Mouse (Mus musculus) kidney, postnatal 14 days (tissue): ENCODE results near the gene Gtpbp10.

Source experiments
- DNase-seq: peaks from one replicate; pipeline ENCODE4 v3.0.0; 2022; ENCODE audit warnings: mixed read lengths

Gtpbp10 gene

DNA sequence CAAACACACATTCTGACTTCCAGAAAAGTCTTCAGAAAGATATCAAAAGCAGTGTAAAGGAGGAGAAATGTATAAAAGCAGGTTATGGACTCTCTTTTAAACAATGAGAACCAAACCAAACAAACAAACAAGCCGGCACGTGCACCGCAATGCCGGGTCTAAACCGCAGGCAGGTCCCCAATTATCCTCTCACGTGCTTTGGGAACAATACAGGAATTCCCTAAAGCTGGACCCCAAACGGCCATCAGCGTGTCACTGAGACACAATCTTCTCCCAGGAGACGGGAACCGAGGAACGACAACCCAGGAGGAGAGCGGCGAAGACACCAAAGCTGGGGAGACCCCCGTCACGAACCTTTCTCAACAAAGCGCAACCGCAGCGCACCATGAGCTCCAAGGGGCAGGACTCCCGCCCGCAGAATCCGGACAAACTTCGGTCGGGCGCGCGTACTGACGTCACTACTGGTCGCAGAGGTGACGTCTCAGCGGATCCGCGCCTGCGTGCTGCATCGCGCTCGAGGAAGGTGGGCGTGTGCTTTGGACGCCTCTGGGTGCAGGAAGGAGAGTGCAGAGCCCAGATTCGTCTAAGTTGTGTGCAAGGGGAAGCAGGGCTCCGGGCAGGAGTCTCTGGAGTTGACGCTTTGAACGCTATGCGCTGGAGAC is at the start of gene Gtpbp10:
Gene Gtpbp10 (minus strand): TSS at position 460 of the 662 bp plus-strand sequence.
- peak; percentile 93 for DNase-seq

DNA sequence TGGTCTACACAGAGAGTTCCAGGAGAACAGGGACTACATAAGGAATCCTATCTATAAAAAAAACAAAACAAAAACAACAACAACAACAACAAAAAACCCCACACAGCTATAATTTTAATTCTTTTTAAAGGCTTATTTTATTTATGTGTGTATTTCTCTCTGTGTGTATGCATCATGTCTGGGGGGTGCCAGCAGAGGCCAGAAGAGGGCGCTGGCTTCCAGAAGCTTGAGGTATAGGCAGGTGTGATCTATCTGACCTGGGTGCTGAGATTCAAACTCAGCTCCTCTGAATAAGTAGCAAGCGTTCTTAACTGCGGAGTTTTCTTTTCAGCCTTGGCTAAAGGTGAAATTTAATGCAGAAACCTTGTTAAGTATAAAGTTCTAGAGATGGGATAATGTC is 28.3 kb upstream of the Gtpbp10 start:
- DNase-seq = no peak

GRCm38 (mm10) chr5:5573749-5574317 is 14.5 kb upstream of the Gtpbp10 start, which contains the start of gene Gm8773:
Gene Gm8773 (plus strand): TSS chr5:5573799.
- peak; percentile 13 for DNase-seq

GRCm38 (mm10) chr5:5562435-5562834 is 3.1 kb upstream of the Gtpbp10 start:
- DNase-seq = no peak

GRCm38 (mm10) chr5:5561041-5561706 is 1.8 kb upstream of the Gtpbp10 start:
- DNase-seq = no peak

GRCm38 (mm10) chr5:5559798-5560197 is 460 bp upstream of the Gtpbp10 start:
- no peak for DNase-seq

GRCm38 (mm10) chr5:5551110-5551509 is 8.2 kb downstream of the Gtpbp10 start:
- DNase-seq = no peak

GRCm38 (mm10) chr5:5540385-5540784 is 19.0 kb downstream of the Gtpbp10 start:
- no peak for DNase-seq

DNA sequence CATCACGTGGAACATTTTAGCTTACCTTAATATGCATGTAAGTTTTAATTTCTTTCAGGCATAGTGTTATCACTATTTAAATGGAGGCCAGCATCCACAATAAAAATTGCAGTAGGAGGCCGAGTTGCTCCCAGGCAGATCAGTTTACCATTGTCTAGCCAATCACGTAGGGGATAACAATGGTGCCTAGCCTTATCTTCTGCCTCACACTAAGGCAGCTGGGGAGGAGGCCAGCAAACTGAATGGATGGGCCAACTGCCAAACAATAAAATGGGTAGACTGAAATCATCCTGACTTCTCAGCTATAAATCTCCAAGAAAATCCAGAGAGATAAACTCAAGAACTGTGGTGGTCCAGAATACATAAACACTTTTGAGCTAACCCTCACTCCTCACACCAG is 19.6 kb downstream of the Gtpbp10 start:
- no peak for DNase-seq

DNA sequence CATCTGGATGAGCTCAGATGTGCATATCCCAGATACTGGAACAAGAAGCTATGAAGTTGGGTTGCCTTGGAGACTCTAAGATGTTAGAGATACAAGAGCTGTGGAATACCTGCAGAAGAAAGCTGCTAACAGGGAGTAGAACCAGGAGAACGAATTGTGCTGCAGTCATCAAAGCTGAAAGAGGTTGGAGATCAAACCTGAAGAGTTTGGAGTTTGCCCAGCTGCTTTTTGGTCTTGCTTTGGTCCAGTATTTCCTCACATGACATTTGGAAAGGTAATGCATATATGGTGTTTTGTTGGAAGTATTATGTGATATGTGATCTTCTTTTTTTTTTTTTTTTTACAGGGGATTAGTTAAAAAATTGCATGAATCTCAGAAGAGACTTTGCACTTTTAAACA is 23.2 kb downstream of the Gtpbp10 start:
- DNase-seq = no peak

DNA sequence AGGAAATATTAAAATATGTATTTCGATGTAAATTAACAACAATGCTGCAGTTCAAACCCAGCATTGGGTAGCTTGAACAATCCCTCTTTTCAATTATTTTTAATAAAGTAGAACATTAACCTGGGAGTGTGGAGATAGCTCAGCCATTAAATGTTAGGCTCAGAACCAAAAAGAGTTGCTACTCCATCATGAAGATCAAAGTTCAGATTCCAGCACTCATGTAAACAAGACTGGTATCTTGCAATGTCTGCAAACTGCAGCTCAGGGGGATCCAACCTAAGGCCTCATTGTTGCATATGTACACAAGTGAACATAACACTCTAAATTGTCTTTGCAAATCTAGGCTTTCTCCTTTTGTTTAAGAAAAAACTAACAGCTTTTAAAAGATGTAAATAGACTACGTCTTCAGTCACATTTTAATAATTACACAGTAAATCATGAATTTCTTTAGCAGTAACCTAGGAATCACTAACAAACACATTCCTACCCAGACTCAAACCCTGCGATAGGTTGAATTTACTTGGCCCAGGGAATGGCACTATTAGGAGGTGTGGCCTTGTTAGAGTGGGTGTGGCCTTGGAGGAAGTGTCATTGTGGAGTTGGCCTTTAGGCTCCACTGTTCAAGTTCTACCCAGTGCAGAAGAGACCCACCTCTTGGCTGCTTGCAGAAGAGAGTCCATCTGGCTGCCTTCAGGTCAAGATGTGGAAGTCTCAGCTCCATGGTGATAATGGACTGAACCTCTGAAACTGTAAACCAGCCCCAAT is 25.5 kb downstream of the Gtpbp10 start:
- DNase-seq = peak; percentile 45

DNA sequence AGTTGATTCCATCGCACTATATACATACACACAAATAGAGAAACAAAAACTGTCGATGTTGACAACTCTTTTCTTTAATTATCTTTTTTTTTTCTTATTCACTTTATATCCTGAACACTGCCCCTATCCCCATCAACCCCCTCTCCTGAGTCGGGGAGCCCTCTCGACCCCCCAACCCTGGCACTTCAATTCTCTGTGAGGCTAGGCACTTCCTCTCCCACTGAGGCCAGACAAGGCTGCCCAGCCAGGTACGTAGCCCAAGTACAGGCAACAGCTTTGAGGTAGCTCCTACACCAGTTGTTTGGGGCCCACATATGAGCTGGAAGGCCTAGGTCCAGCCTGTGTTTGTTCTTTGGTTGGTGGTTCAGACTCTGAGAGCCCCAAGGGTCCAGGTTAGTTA is 43.9 kb downstream of the Gtpbp10 start:
- no peak for DNase-seq

- peak; percentile 98 for DNase-seq
Measured at GRCm38 (mm10) chr5:5514196-5515076, 44.9 kb downstream of the Gtpbp10 start, which contains the start of gene Cldn12. Gene Cldn12 (minus strand): TSS chr5:5514958.

GRCm38 (mm10) chr5:5511401-5511800 is 47.9 kb downstream of the Gtpbp10 start:
- no peak for DNase-seq

DNA sequence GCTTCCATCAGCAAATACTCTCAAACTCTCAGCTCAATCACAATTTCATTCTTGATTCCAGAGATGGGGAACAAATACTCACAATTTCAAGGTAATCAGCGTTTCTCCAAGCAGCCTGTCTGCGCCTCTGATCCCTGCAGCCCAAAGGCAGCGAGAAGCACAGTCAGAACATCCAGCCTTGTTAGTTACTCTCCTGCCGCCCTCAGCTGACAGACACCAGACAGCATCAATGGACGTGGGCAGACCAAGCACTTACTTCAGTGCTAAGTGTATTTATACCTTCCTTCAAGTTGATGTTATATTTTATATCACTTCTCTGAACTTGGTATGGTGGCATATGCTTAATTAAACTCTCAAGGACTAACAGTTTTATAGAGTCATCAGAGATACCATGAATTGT is 48.3 kb downstream of the Gtpbp10 start:
- DNase-seq = no peak

DNA sequence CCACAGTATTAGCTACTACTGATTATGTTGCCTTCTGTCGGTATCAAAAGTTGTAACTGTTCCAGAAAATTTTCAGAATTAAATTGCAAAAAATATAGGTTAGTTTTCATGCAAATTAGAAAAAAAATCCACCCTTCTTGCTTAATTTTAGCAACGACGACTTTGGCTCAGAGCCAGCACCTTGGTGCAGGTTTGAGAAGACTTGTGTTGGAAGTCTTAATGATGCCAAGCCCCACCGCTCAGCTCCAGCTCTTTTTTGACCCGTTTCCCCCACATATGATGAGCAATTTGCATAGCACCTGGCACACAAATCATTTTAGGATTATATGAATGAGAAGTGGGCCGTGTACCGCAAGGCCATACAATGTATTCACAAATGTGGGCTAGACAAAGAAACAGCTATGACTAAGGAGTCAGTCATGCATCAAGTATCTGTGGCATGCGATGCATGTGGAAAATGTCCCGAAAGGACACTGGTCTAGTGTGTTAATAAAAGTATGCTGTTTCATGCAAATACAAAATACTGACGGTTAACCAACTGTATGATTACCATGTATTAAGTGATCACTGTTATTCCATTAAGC is 48.9 kb downstream of the Gtpbp10 start:
- peak; percentile 18 for DNase-seq

DNA sequence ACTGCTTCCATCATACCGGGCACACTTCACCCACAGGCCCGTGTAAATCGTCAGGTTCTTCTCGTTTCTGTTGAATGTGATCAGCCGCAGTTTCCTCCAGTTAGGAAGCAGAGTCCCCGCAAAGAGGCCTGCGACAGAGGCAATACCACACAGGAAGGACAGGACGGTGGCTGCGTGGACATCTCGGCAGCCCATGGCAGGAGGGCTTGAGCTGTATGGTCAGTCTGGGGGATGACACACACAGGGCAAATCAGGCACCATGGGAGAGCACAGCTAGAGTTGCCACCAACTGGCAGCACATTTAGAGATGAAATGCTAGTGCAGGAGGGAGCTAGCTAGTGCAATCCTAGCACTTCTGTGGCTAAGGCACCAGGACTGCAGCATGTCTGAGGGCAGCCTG is 51.1 kb downstream of the Gtpbp10 start:
- no peak for DNase-seq

DNA sequence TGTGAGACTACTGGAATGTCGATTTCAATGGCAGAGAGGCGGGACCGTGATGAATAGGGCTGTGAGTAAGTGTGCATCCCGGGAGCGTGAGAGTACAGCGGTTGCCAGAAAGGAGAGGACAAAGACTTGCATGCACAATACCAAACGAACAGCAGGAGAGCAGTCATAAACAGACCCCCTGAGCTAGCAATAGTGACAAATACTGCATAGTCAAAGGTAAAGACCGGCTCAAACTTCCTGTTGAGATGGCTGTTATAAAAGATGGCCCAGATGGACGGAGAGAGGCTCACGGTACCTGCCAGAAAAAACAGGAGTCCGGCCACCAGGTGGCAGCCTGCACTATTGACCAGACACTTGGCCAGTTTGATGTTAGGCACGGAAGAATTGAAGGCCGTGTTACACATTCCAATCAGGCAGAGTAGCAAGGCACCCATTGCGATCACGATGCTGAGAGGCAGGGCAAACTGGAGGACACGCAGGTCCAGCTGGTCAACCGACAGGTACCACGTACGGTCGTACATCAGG is 51.6 kb downstream of the Gtpbp10 start:
- peak; percentile 75 for DNase-seq

DNA sequence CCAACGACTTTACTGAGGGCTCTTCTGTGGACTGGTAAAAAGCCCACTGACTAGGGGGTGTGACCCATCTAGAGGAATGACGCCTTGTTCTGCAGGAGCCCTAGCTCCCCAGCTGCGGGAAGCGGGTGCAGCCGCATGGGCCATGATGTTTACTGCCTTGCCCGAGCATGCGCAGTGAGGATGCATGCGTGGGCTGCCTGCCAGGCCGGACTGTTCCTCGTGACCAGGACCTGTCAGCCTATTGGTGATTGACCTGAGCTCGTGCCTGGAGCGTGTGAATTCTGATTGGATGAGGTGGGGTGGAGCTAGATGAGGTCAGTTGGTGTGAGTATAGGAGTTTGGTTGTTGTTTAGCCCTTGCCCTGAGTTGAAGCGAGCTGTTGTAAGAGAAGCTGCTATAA is 54.9 kb downstream of the Gtpbp10 start:
- no peak for DNase-seq

GRCm38 (mm10) chr5:5503381-5503780 is 56.0 kb downstream of the Gtpbp10 start:
- DNase-seq = no peak

GRCm38 (mm10) chr5:5501583-5501982 is 57.8 kb downstream of the Gtpbp10 start:
- DNase-seq = no peak

DNA sequence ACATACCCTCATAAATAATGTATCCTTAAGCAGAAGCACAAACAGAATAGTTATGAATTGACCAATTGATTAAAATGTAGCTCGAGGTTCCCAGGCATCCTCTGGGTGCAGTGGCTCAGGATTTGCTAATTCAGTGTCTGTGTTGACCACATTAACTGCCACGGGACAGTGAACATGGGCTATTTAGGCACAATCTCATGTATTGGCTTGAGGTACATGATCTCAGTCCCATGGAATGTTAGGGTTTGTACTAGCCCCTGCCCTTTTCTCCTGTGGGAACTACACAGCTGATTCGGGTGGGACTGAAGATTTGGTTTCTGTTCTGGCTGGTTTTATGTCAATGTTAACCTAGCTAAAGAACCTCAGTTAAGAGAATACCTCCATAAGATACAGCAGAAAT is 62.9 kb downstream of the Gtpbp10 start:
- no peak for DNase-seq
